Mouse (Mus musculus) MEL (cell line): Measurements from ENCODE around the gene 2010300C02Rik. TPM values are rescaled to one million over a fixed set of nuclear protein-coding genes. Genes with fewer than 3 reads are reported as not detected.

ENCODE experiments used
- DNase-seq: peaks from one replicate; pipeline ENCODE4 v3.0.0; 2011; ENCODE audit warnings: low read depth, low spot score
- H3K27ac ChIP-seq: 2 replicates; pipeline ENCODE4 v1.5.1; 2012; ENCODE audit warnings: low read depth, mild to moderate bottlenecking, control low read depth, low read length, moderate library complexity; ENCODE audit not compliant: control insufficient read depth
- H3K27me3 ChIP-seq, 2 experiments: fragments of 150-350 bp in 1 of 2; sonication (generic) in 1 of 2; 2 replicates each; pipeline ENCODE4 v1.6.1; 2012; ENCODE audit warnings: low read length in 2 of 2, mild to moderate bottlenecking in 2 of 2, improper control_type of control experiment in 1 of 2, moderate library complexity in 1 of 2; ENCODE audit not compliant: insufficient read depth in 2 of 2, control insufficient read depth in 1 of 2
- H3K36me3 ChIP-seq, 2 experiments: 2 replicates each; pipeline ENCODE4 v1.6.1; 2012 to 2014; ENCODE audit warnings: low read length in 2 of 2, improper control_type of control experiment in 1 of 2, inconsistent platforms in 1 of 2, mild to moderate bottlenecking in 1 of 2; ENCODE audit not compliant: insufficient read depth in 2 of 2, control insufficient read depth in 1 of 2
- H3K4me1 ChIP-seq, 2 experiments: fragments of 150-350 bp in 1 of 2; sonication (generic) in 1 of 2; 2 replicates each; pipeline ENCODE4 v1.6.1; 2012; ENCODE audit warnings: low read length in 2 of 2, improper control_type of control experiment in 1 of 2, mild to moderate bottlenecking in 1 of 2; ENCODE audit not compliant: insufficient read depth in 2 of 2, control insufficient read depth in 1 of 2
- H3K4me3 ChIP-seq, 2 experiments: fragments of 150-350 bp in 1 of 2; sonication (generic) in 1 of 2; 2 replicates each; pipeline ENCODE4 v1.5.1; 2012; ENCODE audit warnings: low read depth in 2 of 2, low read length in 2 of 2, mild to moderate bottlenecking in 2 of 2, moderate library complexity in 2 of 2, control low read depth in 1 of 2, improper control_type of control experiment in 1 of 2; ENCODE audit not compliant: control insufficient read depth in 1 of 2, insufficient read depth in 1 of 2
- H3K79me2 ChIP-seq: 2 replicates; pipeline ENCODE4 v1.6.1; 2012; ENCODE audit warnings: mild to moderate bottlenecking, low read length, moderate library complexity; ENCODE audit not compliant: control insufficient read depth, poor library complexity, insufficient read depth
- H3K9ac ChIP-seq: 2 replicates; pipeline ENCODE4 v1.6.1; 2012; ENCODE audit warnings: low read depth, mild to moderate bottlenecking, control low read depth, low read length, moderate library complexity; ENCODE audit not compliant: control insufficient read depth, poor library complexity, severe bottlenecking
- H3K9me3 ChIP-seq: fragments of 150-350 bp; sonication (generic); replicated peaks from 2 replicates; pipeline ENCODE4 v1.6.1; 2012; ENCODE audit warnings: mild to moderate bottlenecking, low read length, improper control_type of control experiment, moderate library complexity; ENCODE audit not compliant: insufficient read depth
- CHD1 ChIP-seq: IDR thresholded peaks from 2 replicates; pipeline ENCODE4 v1.6.1; 2012; ENCODE audit warnings: low read depth, mild to moderate bottlenecking, inconsistent platforms, low read length, improper control_type of control experiment
- CTCF ChIP-seq, 3 experiments: IDR thresholded peaks in 2 of 3; conservative IDR thresholded peaks in 1 of 3; 2 replicates each; pipeline ENCODE4 v1.5.1; 2011 to 2012; ENCODE audit warnings: low read length in 3 of 3, low read depth in 2 of 3, mild to moderate bottlenecking in 2 of 3, improper control_type of control experiment in 1 of 3, inconsistent platforms in 1 of 3, mixed read lengths in 1 of 3, moderate library complexity in 1 of 3; ENCODE audit not compliant: control insufficient read depth in 1 of 3, insufficient read depth in 1 of 3, poor library complexity in 1 of 3, severe bottlenecking in 1 of 3
- E2F4 ChIP-seq: IDR thresholded peaks from 2 replicates; pipeline ENCODE4 v1.6.1; 2011; ENCODE audit warnings: low read depth, low read length, improper control_type of control experiment, borderline replicate concordance
- ETS1 ChIP-seq: IDR thresholded peaks from 2 replicates; pipeline ENCODE4 v1.6.1; 2012; ENCODE audit warnings: low read depth, mild to moderate bottlenecking, inconsistent platforms, low read length, improper control_type of control experiment, moderate library complexity
- GABPA ChIP-seq: IDR thresholded peaks from 2 replicates; pipeline ENCODE4 v1.6.1; 2012; ENCODE audit warnings: low read depth, mild to moderate bottlenecking, inconsistent platforms, low read length, improper control_type of control experiment, moderate library complexity
- HCFC1 ChIP-seq: IDR thresholded peaks from 2 replicates; pipeline ENCODE4 v1.6.1; 2012; ENCODE audit warnings: low read depth, mild to moderate bottlenecking, inconsistent platforms, low read length, improper control_type of control experiment, moderate library complexity
- JUND ChIP-seq: IDR thresholded peaks from 2 replicates; pipeline ENCODE4 v1.6.1; 2011; ENCODE audit warnings: low read depth, mild to moderate bottlenecking, improper control_type of control experiment, low read length
- MAFK ChIP-seq: IDR thresholded peaks from 2 replicates; pipeline ENCODE4 v1.6.1; 2011; ENCODE audit warnings: low read depth, mild to moderate bottlenecking, low read length, improper control_type of control experiment, borderline replicate concordance
- MAZ ChIP-seq: IDR thresholded peaks from 2 replicates; pipeline ENCODE4 v1.6.1; 2012; ENCODE audit warnings: low read depth, mild to moderate bottlenecking, inconsistent platforms, low read length, improper control_type of control experiment
- MYC ChIP-seq: IDR thresholded peaks from 2 replicates; pipeline ENCODE4 v1.6.1; 2011; ENCODE audit warnings: low read depth, mild to moderate bottlenecking, low read length, improper control_type of control experiment, moderate library complexity
- NELFE ChIP-seq: IDR thresholded peaks from 2 replicates; pipeline ENCODE4 v1.6.1; 2011; ENCODE audit warnings: low read depth, low read length, improper control_type of control experiment
- NRF1 ChIP-seq: IDR thresholded peaks from 2 replicates; pipeline ENCODE4 v1.6.1; 2014; ENCODE audit warnings: low read depth, mild to moderate bottlenecking, inconsistent platforms, low read length, improper control_type of control experiment, moderate library complexity; ENCODE audit not compliant: poor library complexity, insufficient read depth, severe bottlenecking
- POLR2A ChIP-seq, 2 experiments: IDR thresholded peaks; 2 replicates each; pipeline ENCODE4 v1.6.1; 2011 to 2012; ENCODE audit warnings: low read length in 2 of 2, mild to moderate bottlenecking in 2 of 2, control low read depth in 1 of 2, improper control_type of control experiment in 1 of 2, low read depth in 1 of 2, moderate library complexity in 1 of 2; ENCODE audit not compliant: control insufficient read depth in 1 of 2, insufficient read depth in 1 of 2, poor library complexity in 1 of 2
- RAD21 ChIP-seq: IDR thresholded peaks from 2 replicates; pipeline ENCODE4 v1.6.1; 2011; ENCODE audit warnings: mild to moderate bottlenecking, low read depth, low read length, improper control_type of control experiment
- RCOR1 ChIP-seq: IDR thresholded peaks from 2 replicates; pipeline ENCODE4 v1.6.1; 2012; ENCODE audit warnings: low read depth, mild to moderate bottlenecking, inconsistent platforms, low read length, improper control_type of control experiment
- TBP ChIP-seq: IDR thresholded peaks from 2 replicates; pipeline ENCODE4 v1.8.0; 2011; ENCODE audit warnings: low read depth, low read length, improper control_type of control experiment
- UBTF ChIP-seq: IDR thresholded peaks from 2 replicates; pipeline ENCODE4 v1.6.1; 2012; ENCODE audit warnings: low read depth, mild to moderate bottlenecking, inconsistent platforms, low read length, improper control_type of control experiment, moderate library complexity, borderline replicate concordance; ENCODE audit not compliant: insufficient read depth
- USF1 ChIP-seq: IDR thresholded peaks from 2 replicates; pipeline ENCODE4 v1.6.1; 2014; ENCODE audit warnings: low read depth, mild to moderate bottlenecking, inconsistent platforms, low read length, improper control_type of control experiment, moderate library complexity
- polyA plus RNA-seq, 2 experiments: library from polyadenylated mRNA; stranded (reverse) in 1 of 2; unstranded in 1 of 2; fragments of >175 nt in 1 of 2; fragments of >200 nt in 1 of 2; gene quantifications; 2 replicates each; pipeline versions ENCODE4 v1.2.1 to v1.2.4; 2012; ENCODE audit warnings: low replicate concordance in 2 of 2, low read depth in 1 of 2; ENCODE audit not compliant: insufficient read length in 2 of 2, insufficient read depth in 1 of 2, missing spikeins in 1 of 2
- total RNA-seq: library from RNA; depleted of rRNA; stranded (reverse); fragments of 300-350 nt; gene quantifications from 2 replicates; pipeline ENCODE4 v1.2.3, GENCODE M21; 2012

The 2010300C02Rik gene
- total and polyA plus RNA-seq, 3 experiments, result not detected

- Histone ChIP-seq H3K79me2 (no peaks in the 10 kb centered on the region), H3K4me1 (no peaks in the 10 kb centered on the region), H3K36me3 (no peaks in the 10 kb centered on the region), H3K27me3 (peaks cover 1 to 4% of the 10 kb centered on the region in 2 experiments), H3K9me3 (no peaks in the 10 kb centered on the region), H3K4me3 (no peak overlapping the region), H3K27ac (no peak overlapping the region), H3K9ac (no peak overlapping the region)
- TF ChIP-seq CTCF (IDR thresholded peaks at IDR 0.05 in 2 of 3, conservative IDR thresholded peaks at IDR 0.05 in 1 of 3; ENCODE audit: control insufficient read depth in 1 of 3, insufficient read depth in 1 of 3, low read depth in 2 of 3, low read length in 3 of 3, poor library complexity in 1 of 3, severe bottlenecking in 1 of 3), result peak; percentile 22 to 65 (median 51)
- TF ChIP-seq CHD1, result no peak
- peak; percentile 20 for DNase-seq
Measured at GRCm38 (mm10) chr1:37653992-37654391, 65.9 kb downstream of the 2010300C02Rik start.

GRCm38 (mm10) chr1:37647066-37647465 is 72.8 kb downstream of the 2010300C02Rik start:
- H3K4me3 ChIP-seq, result no peak overlapping the region
- no peak for DNase-seq
- H3K9ac ChIP-seq, result no peak overlapping the region
- no peaks in the 10 kb centered on the region for H3K4me1 ChIP-seq
- no peaks in the 10 kb centered on the region for H3K79me2 ChIP-seq
- no peaks in the 10 kb centered on the region for H3K9me3 ChIP-seq
- H3K27ac ChIP-seq, result no peak overlapping the region
- TF ChIP-seq RCOR1 (no peak), POLR2A (IDR thresholded peaks at IDR 0.05; ENCODE audit: control insufficient read depth in 1 of 2, insufficient read depth in 1 of 2, low read depth in 1 of 2, low read length in 2 of 2, poor library complexity in 1 of 2) (no peak), TBP (no peak), MAFK (no peak), E2F4 (no peak), JUND (no peak), GABPA (no peak), ETS1 (no peak), NELFE (no peak), USF1 (no peak), RAD21 (no peak), UBTF (no peak), HCFC1 (no peak), MYC (no peak), MAZ (no peak), NRF1 (no peak)
- no peaks in the 10 kb centered on the region for H3K36me3 ChIP-seq
- H3K27me3 ChIP-seq, result peaks cover 1 to 3% of the 10 kb centered on the region in 2 experiments; a peak in 3 of 4 replicates
